Mouse (Mus musculus): ENCODE measurements around the gene Pcp4.

DNA sequence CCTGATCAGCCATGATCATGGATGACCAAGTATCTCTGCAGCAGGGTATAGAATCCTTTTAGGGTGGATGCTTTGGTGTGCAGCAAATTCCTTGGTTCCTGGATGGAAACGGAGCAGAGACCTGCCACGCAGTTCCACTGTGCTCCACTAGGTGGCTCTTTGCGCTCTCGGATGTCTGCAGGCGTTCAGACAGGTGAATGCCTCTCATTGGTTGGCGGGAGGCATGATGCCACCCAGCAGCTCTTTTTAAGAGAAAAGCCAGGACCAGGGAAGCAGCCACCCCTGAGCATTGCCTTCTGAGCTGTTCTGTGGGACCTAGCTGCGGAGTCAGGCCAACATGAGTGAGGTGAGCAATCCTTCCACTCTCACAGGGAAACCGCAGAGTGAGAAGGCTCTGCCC lies at the start of gene Pcp4:
- TF ChIP-seq CTCF (IDR thresholded peaks at IDR 0.05; ENCODE audit: low read depth) (peak; percentile 97), EP300 (optimal IDR thresholded peaks at IDR 0.05) (no peak)
